Mouse (Mus musculus) brain, embryonic 14.5 days (tissue): Measurements from ENCODE around the gene Wdr20.
"Not testable (repeated sequence)": the region's sequence is repeated elsewhere in the genome, so short reads cannot be mapped to it uniquely, and the experiment has no call there.

Source experiments
- CTCF ChIP-seq: fragments of 200-500 bp; IDR thresholded peaks from 2 replicates; pipeline ENCODE4 v1.5.1; 2012; ENCODE audit warnings: inconsistent platforms, mild to moderate bottlenecking, moderate library complexity, borderline replicate concordance; ENCODE audit not compliant: insufficient read depth, insufficient read length; ENCODE audit errors: extremely low read depth
- POLR2A ChIP-seq: fragments of 200-500 bp; IDR thresholded peaks from 2 replicates; pipeline ENCODE4 v1.6.1; 2012; ENCODE audit warnings: mild to moderate bottlenecking, inconsistent platforms, borderline replicate concordance; ENCODE audit not compliant: poor library complexity, insufficient read depth, insufficient read length, severe bottlenecking; ENCODE audit errors: extremely low read depth

DNA sequence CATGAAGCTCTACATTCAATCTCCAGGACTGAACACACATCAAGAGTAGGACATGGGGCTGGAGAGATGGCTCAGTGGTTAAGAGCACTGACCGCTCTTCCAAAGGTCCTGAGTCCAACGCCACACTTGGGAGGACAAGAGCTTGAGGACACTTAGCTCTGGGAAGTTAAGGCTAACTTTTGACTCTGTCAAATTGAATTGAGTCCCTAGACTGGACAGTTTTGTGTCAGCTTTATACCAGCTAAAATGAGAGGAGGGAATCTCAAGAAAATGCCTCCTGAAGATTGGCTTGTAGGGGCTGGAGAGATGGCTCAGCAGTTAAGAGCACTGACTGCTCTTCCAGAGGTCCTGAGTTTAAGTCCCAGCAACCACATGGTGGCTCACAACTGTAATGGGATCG, 48.8 kb upstream of the Wdr20 start:
- TF ChIP-seq CTCF, POLR2A: not testable (repeated sequence)
